Mouse (Mus musculus) embryonic facial prominence, embryonic 12.5 days (tissue): ENCODE data around the gene Id3. TPM values are rescaled to one million over a fixed set of nuclear protein-coding genes. Genes with fewer than 3 reads are reported as not detected.

ENCODE experiments used
- ATAC-seq: fragments of 200-750 bp; cut with Nextera tagmentation; 2 replicates; pipeline ENCODE4 v1.8.0; 2017; ENCODE audit not compliant: insufficient number of reproducible peaks, insufficient read depth, low FRiP score, low TSS enrichment
- H3K27ac ChIP-seq: fragments of 300-500 bp; sonication (generic); 2 replicates; pipeline ENCODE4 v1.5.1; 2016; ENCODE audit warnings: mild to moderate bottlenecking
- H3K27me3 ChIP-seq: fragments of 300-500 bp; sonication (generic); 2 replicates; pipeline ENCODE4 v1.6.1; 2016; ENCODE audit warnings: mild to moderate bottlenecking, moderate library complexity
- H3K36me3 ChIP-seq: fragments of 300-500 bp; sonication (generic); 2 replicates; pipeline ENCODE4 v1.6.1; 2016; ENCODE audit warnings: mild to moderate bottlenecking
- H3K4me1 ChIP-seq: fragments of 300-500 bp; sonication (generic); 2 replicates; pipeline ENCODE4 v1.6.1; 2016
- H3K4me2 ChIP-seq: fragments of 300-500 bp; sonication (generic); replicated peaks from 2 replicates; pipeline ENCODE4 v1.6.1; 2016; ENCODE audit warnings: mild to moderate bottlenecking, moderate library complexity
- H3K4me3 ChIP-seq: fragments of 300-500 bp; sonication (generic); 2 replicates; pipeline ENCODE4 v1.5.1; 2016; ENCODE audit warnings: mild to moderate bottlenecking
- H3K9ac ChIP-seq: fragments of 300-500 bp; sonication (generic); 2 replicates; pipeline ENCODE4 v1.6.1; 2016; ENCODE audit warnings: mild to moderate bottlenecking, moderate library complexity
- H3K9me3 ChIP-seq: fragments of 300-500 bp; sonication (generic); 2 replicates; pipeline ENCODE4 v1.6.1; 2016; ENCODE audit warnings: mild to moderate bottlenecking, moderate library complexity
- WGBS: fragments of 180-500 bp; shearing (Covaris S2); methylation state at CpG from one replicate; pipeline ENCODE4 v1.1.7; 2016; 5-methylcytosine and 5-hydroxymethylcytosine counted together
- polyA plus RNA-seq: library from polyadenylated mRNA; unstranded; fragments of >200 nt; fragmentation: Nextera tagmentation; extraction: Ambion mirVana; gene quantifications from 2 replicates; pipeline ENCODE4 v1.2.1, GENCODE M21; 2016

The Id3 gene
- polyA plus RNA-seq, 1 experiment from 2014 or later = 623 TPM

DNA sequence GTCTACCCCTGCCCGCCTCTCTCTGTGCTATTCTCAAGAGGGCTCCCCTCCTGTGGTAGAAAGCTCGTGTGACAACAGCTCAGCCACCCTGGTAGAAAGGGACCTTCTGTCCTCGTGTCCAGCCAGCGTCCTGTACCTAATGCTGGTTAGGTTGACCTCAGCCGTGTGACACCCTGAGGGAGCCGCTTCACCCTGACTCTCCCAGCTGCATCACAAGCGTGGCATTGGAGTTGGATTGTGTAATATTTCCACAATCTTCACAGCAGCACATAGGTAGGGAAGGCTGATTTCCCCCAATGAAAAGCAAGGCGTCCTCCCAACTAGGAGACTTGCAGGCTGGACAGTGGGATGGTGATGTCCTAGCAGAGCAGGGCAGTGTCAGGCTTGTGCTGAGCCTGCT, 43.0 kb downstream of the Id3 start:
- Histone ChIP-seq H3K9ac (no peak overlapping the region), H3K4me1 (no peaks in the 10 kb centered on the region), H3K4me2 (no peak overlapping the region), H3K4me3 (no peak overlapping the region), H3K36me3 (peaks cover 21% of the 10 kb centered on the region; the same call in 1 of the 2 replicates), H3K27ac (no peak overlapping the region), H3K27me3 (no peaks in the 10 kb centered on the region), H3K9me3 (no peaks in the 10 kb centered on the region)
- WGBS = 83% methylated on average over 8 of the region's 8 CpGs
- ATAC-seq = no peak

DNA sequence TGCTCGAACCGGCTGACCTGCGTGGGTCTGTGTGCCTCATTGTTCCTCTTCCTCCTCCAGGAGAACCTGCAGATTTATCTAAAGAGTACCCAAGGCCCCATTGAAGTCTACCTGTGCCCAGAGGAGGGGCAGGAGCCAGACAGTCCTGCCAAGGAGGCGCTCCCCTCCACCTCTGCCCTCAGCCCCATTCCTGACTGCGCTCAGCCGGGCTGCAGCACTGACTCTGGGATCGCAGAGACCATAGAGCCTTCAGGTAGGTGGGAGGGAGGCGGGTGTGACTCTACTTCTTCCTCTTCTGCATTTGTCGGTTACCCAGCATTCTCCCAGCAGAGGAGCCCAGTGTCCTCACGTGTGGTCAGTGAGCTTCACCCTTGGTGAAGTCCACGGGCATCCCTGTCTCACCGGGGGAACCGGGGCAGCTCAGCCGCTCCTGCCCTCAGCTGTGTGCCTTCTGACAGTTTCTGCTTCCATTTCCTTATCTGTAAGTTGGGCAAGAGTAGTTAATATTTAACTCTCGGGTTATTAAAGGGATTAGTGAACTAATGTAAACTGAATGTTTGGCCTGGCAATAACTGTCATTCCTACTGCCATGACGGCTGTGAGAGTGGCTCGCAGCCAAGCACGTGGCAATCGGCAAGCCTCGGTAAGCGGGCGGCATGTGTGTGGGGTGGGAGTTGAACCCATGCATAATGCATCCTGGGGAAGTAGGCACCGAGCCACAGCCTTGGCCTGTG, 43.6 kb downstream of the Id3 start:
- ATAC-seq = no peak
- WGBS = 89% methylated on average over 23 of the region's 23 CpGs

DNA sequence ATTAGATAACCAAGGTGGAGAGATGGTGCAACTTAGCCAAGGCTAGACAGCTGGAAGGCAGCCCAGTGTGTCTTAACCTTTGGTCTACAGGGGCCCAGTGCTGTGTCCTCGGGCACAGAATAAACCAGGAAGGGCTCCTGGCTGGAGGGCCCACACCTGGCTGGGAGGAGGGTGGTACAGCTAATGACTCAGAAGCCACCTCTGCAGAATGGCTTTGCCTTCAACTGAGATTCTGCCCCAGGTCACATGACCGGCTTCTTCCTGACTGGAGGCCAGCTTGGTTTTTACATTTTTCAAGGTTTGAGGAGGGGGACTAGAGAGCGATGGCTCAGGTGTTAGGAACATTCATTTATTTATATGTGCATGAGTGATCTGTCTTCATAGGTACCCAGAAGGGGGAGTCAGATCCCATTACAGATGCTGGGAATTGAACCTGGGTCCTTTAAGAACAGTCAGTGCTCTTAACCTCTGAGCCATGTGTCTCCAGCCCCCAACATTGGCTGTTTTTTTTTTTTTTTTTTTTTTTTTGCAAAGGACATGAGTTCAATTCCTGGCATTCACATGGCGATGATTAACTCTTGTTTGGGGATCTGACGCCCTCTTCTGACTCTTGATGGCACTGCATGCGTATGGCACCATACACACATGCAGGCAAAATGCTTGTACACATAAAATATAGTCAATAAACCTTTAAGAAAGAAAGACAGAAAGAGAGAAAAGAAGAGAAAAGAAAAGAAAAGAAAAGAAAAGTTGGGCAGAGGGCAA, 45.9 kb downstream of the Id3 start:
- no peak for ATAC-seq
- Histone ChIP-seq H3K27me3 (no peaks in the 10 kb centered on the region), H3K4me1 (no peaks in the 10 kb centered on the region), H3K36me3 (peaks cover 38% of the 10 kb centered on the region), H3K4me2 (no peak overlapping the region), H3K9me3 (no peaks in the 10 kb centered on the region), H3K9ac (no peak overlapping the region), H3K27ac (no peak overlapping the region), H3K4me3 (no peak overlapping the region)
- WGBS = 79% methylated on average over 6 of the region's 6 CpGs

More for the DNA sequence above, 43.6 kb downstream of the Id3 start:
- Histone ChIP-seq H3K36me3 (peaks cover 25% of the 10 kb centered on the region), H3K4me2 (no peak overlapping the region), H3K9ac (no peak overlapping the region), H3K4me1 (no peaks in the 10 kb centered on the region), H3K27ac (no peak overlapping the region), H3K27me3 (no peaks in the 10 kb centered on the region), H3K9me3 (no peaks in the 10 kb centered on the region), H3K4me3 (no peak overlapping the region)

DNA sequence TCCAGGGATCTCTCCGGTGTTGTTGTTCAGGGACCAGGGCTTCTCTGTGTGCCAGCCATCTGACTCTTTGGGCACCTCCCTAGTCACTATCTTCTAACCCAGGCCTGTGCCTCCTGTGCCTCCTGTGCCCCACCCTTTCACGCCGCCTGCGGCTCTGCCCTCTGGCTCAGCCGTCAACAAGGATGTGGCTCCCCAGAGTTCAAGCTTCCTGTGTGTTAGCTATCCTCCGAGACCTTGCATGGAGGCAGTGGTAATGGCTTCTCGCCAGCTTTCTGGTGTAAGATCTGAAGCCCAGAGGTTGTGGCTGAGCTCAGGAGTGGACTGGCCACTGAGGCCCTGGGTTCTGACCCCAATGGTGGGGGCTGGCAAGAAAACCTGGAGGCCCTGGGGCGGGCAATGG, 46.6 kb downstream of the Id3 start:
- 82% methylated on average over 8 of the region's 8 CpGs for WGBS

DNA sequence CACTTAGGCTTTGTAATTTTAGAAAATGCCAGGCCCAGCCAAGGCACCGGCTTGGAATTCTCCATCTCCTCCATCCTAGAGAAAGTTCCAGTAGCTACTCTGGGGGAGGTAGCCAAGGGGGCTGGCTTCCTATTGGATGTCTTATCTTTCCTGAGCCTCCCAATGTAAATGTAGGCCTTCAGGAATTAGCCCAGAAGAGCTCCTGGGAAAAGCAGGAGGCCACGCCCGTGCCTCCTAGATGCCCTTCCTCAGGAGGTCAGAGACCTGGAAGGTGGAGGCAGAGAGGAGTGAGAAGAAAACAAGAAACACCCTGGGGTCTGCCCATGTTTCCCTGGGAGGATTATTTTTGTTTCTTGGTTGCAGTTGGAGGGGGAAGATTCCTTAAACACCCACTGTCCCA, 50.3 kb downstream of the Id3 start:
- WGBS = 79% methylated on average over 3 of the region's 3 CpGs
- peaks cover 21% of the 10 kb centered on the region for H3K36me3 ChIP-seq
- no peaks in the 10 kb centered on the region for H3K9me3 ChIP-seq
- no peak overlapping the region for H3K9ac ChIP-seq
- H3K4me2 ChIP-seq = no peak overlapping the region
- H3K27me3 ChIP-seq = no peaks in the 10 kb centered on the region
- H3K4me1 ChIP-seq = peaks cover 7% of the 10 kb centered on the region; the same call in 1 of the 2 replicates
- ATAC-seq = no peak
- no peak overlapping the region for H3K4me3 ChIP-seq
- H3K27ac ChIP-seq = no peak overlapping the region

More for the DNA sequence above, 46.6 kb downstream of the Id3 start:
- peaks cover 38% of the 10 kb centered on the region for H3K36me3 ChIP-seq
- no peak overlapping the region for H3K9ac ChIP-seq
- H3K4me1 ChIP-seq = no peaks in the 10 kb centered on the region
- no peaks in the 10 kb centered on the region for H3K9me3 ChIP-seq
- H3K27me3 ChIP-seq = no peaks in the 10 kb centered on the region
- no peak overlapping the region for H3K4me2 ChIP-seq
- no peak for ATAC-seq
- no peak overlapping the region for H3K4me3 ChIP-seq
- H3K27ac ChIP-seq = no peak overlapping the region

DNA sequence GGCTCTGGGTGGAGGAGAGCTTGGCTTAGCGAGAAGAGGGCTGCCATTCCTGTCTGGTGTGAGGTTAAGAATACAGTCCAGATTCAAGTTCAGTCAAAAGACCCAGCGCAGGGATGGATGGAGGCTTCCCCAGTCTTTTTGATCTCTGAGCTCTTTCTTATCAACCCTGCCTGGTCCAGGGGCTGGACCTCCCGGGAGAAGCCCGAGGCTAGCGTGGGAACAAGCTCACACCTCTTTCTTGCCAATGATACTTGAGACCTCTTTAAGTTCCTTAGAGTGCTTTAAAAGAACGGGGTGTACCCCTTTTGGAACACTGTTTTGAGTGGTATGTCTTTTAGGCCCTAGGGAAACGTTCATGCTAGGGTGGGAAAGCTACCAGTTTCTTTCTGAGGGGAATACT, 51.7 kb downstream of the Id3 start:
- peaks cover 7% of the 10 kb centered on the region; the same call in 1 of the 2 replicates for H3K4me1 ChIP-seq
- 49% methylated on average over 7 of the region's 7 CpGs for WGBS
- ATAC-seq = no peak
- no peaks in the 10 kb centered on the region for H3K27me3 ChIP-seq
- H3K4me2 ChIP-seq = no peak overlapping the region
- no peaks in the 10 kb centered on the region for H3K9me3 ChIP-seq
- no peak overlapping the region for H3K9ac ChIP-seq
- H3K36me3 ChIP-seq = peaks cover 21% of the 10 kb centered on the region
- no peak overlapping the region for H3K4me3 ChIP-seq
- no peak overlapping the region for H3K27ac ChIP-seq

Other genes starting within 250 kb of the Id3 start
- 0.19 and 0.38 TPM in 2 replicates for gene Cnr2, start 248.1 kb upstream of the Id3 start, polyA plus RNA-seq
- 51.6 and 59.7 TPM in 2 replicates for gene Fuca1, start 222.8 kb upstream of the Id3 start, polyA plus RNA-seq
- 76.3 and 81.5 TPM in 2 replicates for gene Hmgcl, start 197.0 kb upstream of the Id3 start, polyA plus RNA-seq
- gene Gale, start 179.8 kb upstream of the Id3 start, polyA plus RNA-seq = 29.1 and 31.2 TPM in 2 replicates
- gene Lypla2, start 170.9 kb upstream of the Id3 start, polyA plus RNA-seq = 124 and 126 TPM in 2 replicates
- 64.4 and 65.2 TPM in 2 replicates for gene Pithd1, start 156.2 kb upstream of the Id3 start, polyA plus RNA-seq
- 41.9 and 43.4 TPM in 2 replicates for gene Eloa, start 121.7 kb upstream of the Id3 start, polyA plus RNA-seq
- gene Rpl11, start 90.1 kb upstream of the Id3 start, polyA plus RNA-seq = 390 and 392 TPM in 2 replicates
- gene E2f2, start 28.9 kb downstream of the Id3 start, polyA plus RNA-seq = 8.3 and 8.7 TPM in 2 replicates
- gene Asap3, start 62.9 kb downstream of the Id3 start, polyA plus RNA-seq = 13.1 and 13.3 TPM in 2 replicates
- gene Tcea3, start 104.2 kb downstream of the Id3 start, polyA plus RNA-seq = 2.9 and 4.1 TPM in 2 replicates
- gene Zfp46, start 141.2 kb downstream of the Id3 start, polyA plus RNA-seq = 28.5 and 28.8 TPM in 2 replicates
- gene Hnrnpr, start 167.4 kb downstream of the Id3 start, polyA plus RNA-seq = 230 and 253 TPM in 2 replicates